Mouse (Mus musculus) MEL (cell line): Measurements from ENCODE around the gene Il33. TPM values are rescaled to one million over a fixed set of nuclear protein-coding genes. Genes with fewer than 3 reads are reported as not detected.

ENCODE experiments used
- polyA plus RNA-seq, 2 experiments: library from polyadenylated mRNA; stranded (reverse) in 1 of 2; unstranded in 1 of 2; fragments of >175 nt in 1 of 2; fragments of >200 nt in 1 of 2; gene quantifications; 2 replicates each; pipeline versions ENCODE4 v1.2.1 to v1.2.4; 2012; ENCODE audit warnings: low replicate concordance in 2 of 2, low read depth in 1 of 2; ENCODE audit not compliant: insufficient read length in 2 of 2, insufficient read depth in 1 of 2, missing spikeins in 1 of 2
- total RNA-seq: library from RNA; depleted of rRNA; stranded (reverse); fragments of 300-350 nt; gene quantifications from 2 replicates; pipeline ENCODE4 v1.2.3, GENCODE M21; 2012; rRNA removed

Gene Il33
- total and polyA plus RNA-seq, 3 experiments: 0.17 TPM; not detected in 2

Other genes starting within 250 kb of the Il33 start
- gene Mlana, start 227.3 kb upstream of the Il33 start, total RNA-seq: 0.27 and 0.69 TPM in 2 replicates
- under 1 TPM in 1 of 2 experiments, not detected in 1; 0.78 TPM for gene Mlana, start 227.3 kb upstream of the Il33 start, polyA plus RNA-seq
- 19.9 and 20.6 TPM in 2 replicates for gene 9930021J03Rik, start 119.1 kb upstream of the Il33 start, total RNA-seq
- 100 to 1,000 TPM in 1 of 2 experiments, 10 to 100 TPM in 1; 40.9 to 216 TPM for gene 9930021J03Rik, start 119.1 kb upstream of the Il33 start, polyA plus RNA-seq
- 18.3 and 22.6 TPM in 2 replicates for gene Ranbp6, start 112.1 kb upstream of the Il33 start, total RNA-seq
- gene Ranbp6, start 112.1 kb upstream of the Il33 start, polyA plus RNA-seq: 10 to 100 TPM in 1 of 2 experiments, not detected in 1; 23.7 TPM
- not detected in 2 replicates for gene Trpd52l3, start 78.7 kb downstream of the Il33 start, total RNA-seq
- not detected for gene Trpd52l3, start 78.7 kb downstream of the Il33 start, polyA plus RNA-seq
- 18.0 and 19.8 TPM in 2 replicates for gene Uhrf2, start 105.4 kb downstream of the Il33 start, total RNA-seq
- gene Uhrf2, start 105.4 kb downstream of the Il33 start, polyA plus RNA-seq: 10 to 100 TPM in 1 of 2 experiments, not detected in 1; 19.0 TPM